Mouse (Mus musculus) midbrain, embryonic 11.5 days (tissue): ENCODE results near the gene Nup37. TPM values are rescaled to one million over a fixed set of nuclear protein-coding genes. Genes with fewer than 3 reads are reported as not detected.

Source experiments
- ATAC-seq: fragments of 200-750 bp; cut with Nextera tagmentation; 2 replicates; pipeline ENCODE4 v1.8.0; 2017; ENCODE audit warnings: moderate TSS enrichment, moderate library complexity; ENCODE audit not compliant: low FRiP score
- DNase-seq: peaks from one replicate; pipeline ENCODE4 v3.0.0; 2015; ENCODE audit warnings: low spot score; ENCODE audit errors: missing footprints
- H3K27ac ChIP-seq: fragments of 300-500 bp; sonication (generic); 2 replicates; pipeline ENCODE4 v1.5.1; 2014; ENCODE audit warnings: low read depth, low read length
- H3K27me3 ChIP-seq: fragments of 300-500 bp; sonication (generic); 2 replicates; pipeline ENCODE4 v1.6.1; 2014; ENCODE audit warnings: mild to moderate bottlenecking, low read length, moderate library complexity, mixed read lengths; ENCODE audit not compliant: control insufficient read depth, insufficient read depth
- H3K36me3 ChIP-seq: fragments of 300-500 bp; sonication (generic); 2 replicates; pipeline ENCODE4 v1.6.1; 2014; ENCODE audit warnings: mild to moderate bottlenecking, low read length, moderate library complexity, mixed read lengths; ENCODE audit not compliant: control insufficient read depth, insufficient read depth
- H3K4me1 ChIP-seq: fragments of 300-500 bp; sonication (generic); 2 replicates; pipeline ENCODE4 v1.6.1; 2014; ENCODE audit warnings: low read length; ENCODE audit not compliant: control insufficient read depth, insufficient read depth
- H3K4me2 ChIP-seq: fragments of 300-500 bp; sonication (generic); 2 replicates; pipeline ENCODE4 v1.6.1; 2014; ENCODE audit warnings: mild to moderate bottlenecking, moderate library complexity
- H3K4me3 ChIP-seq: fragments of 300-500 bp; sonication (generic); 2 replicates; pipeline ENCODE4 v1.5.1; 2014; ENCODE audit warnings: low read depth, low read length
- H3K9ac ChIP-seq: fragments of 300-500 bp; sonication (generic); 2 replicates; pipeline ENCODE4 v1.6.1; 2014; ENCODE audit warnings: low read length
- H3K9me3 ChIP-seq: fragments of 300-500 bp; sonication (generic); 2 replicates; pipeline ENCODE4 v1.6.1; 2016; ENCODE audit warnings: low read length; ENCODE audit not compliant: control insufficient read depth
- WGBS: fragments of 180-500 bp; shearing (Covaris S2); extraction: QIAGEN DNeasy Blood & Tissue Kit; methylation state at CpG from one replicate; pipeline ENCODE4 v1.1.7; 2014; 5-methylcytosine and 5-hydroxymethylcytosine counted together
- polyA plus RNA-seq: library from polyadenylated mRNA; unstranded; fragments of >200 nt; fragmentation: Nextera tagmentation; extraction: Ambion mirVana; gene quantifications from 2 replicates; pipeline ENCODE4 v1.2.1, GENCODE M21; 2014

The Nup37 gene
- polyA plus RNA-seq, 1 experiment from 2014 or later: 101 TPM

GRCm38 (mm10) chr10:88214800-88215514 is 68.2 kb downstream of the Nup37 start:
- H3K4me3 ChIP-seq: no peak overlapping the region
- no peak overlapping the region for H3K4me2 ChIP-seq
- no peak overlapping the region for H3K9ac ChIP-seq
- H3K27ac ChIP-seq: no peak overlapping the region
- H3K27me3 ChIP-seq: no peaks in the 10 kb centered on the region
- H3K36me3 ChIP-seq: no peaks in the 10 kb centered on the region
- H3K9me3 ChIP-seq: no peaks in the 10 kb centered on the region
- 93% methylated on average over 20 of the region's 20 CpGs for WGBS
- no peak for DNase-seq
- no peak for ATAC-seq
- H3K4me1 ChIP-seq: no peaks in the 10 kb centered on the region

GRCm38 (mm10) chr10:88218161-88218560 is 71.4 kb downstream of the Nup37 start:
- H3K4me3 ChIP-seq: no peak overlapping the region
- H3K9me3 ChIP-seq: no peaks in the 10 kb centered on the region
- no peak for ATAC-seq
- no peak overlapping the region for H3K27ac ChIP-seq
- no peaks in the 10 kb centered on the region for H3K4me1 ChIP-seq
- H3K27me3 ChIP-seq: no peaks in the 10 kb centered on the region
- no peak overlapping the region for H3K9ac ChIP-seq
- no peak overlapping the region for H3K4me2 ChIP-seq
- DNase-seq: no peak
- no peaks in the 10 kb centered on the region for H3K36me3 ChIP-seq
- WGBS: 91% methylated on average over 3 of the region's 3 CpGs

DNA sequence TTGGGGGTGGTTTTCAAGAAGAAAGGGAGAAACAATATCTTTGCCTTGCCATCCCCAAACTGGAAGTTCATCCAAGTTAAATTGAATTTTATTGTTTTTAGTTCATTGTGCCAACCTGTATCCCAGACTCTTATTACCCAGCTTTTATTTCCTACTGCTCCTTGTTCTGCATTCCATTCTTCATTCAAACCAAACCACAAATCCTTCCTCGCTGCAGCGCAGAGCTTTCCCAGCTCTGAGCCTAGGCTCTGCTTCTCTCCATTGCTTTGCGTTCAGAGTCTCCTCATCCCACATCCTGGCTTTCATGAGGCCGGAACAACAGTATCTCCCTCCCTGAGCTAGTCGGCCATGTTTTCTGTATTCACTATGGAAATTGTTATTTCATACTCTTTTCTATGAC is 74.9 kb downstream of the Nup37 start:
- no peak for DNase-seq

GRCm38 (mm10) chr10:88225421-88225820 is 78.6 kb downstream of the Nup37 start:
- no peak overlapping the region for H3K4me3 ChIP-seq
- no peaks in the 10 kb centered on the region for H3K4me1 ChIP-seq
- WGBS: 90% methylated on average over 5 of the region's 5 CpGs

More for the DNA sequence above, 74.9 kb downstream of the Nup37 start:
- H3K36me3 ChIP-seq: no peaks in the 10 kb centered on the region
- WGBS: 89% methylated on average over 5 of the region's 5 CpGs
- no peaks in the 10 kb centered on the region for H3K27me3 ChIP-seq
- H3K9me3 ChIP-seq: no peaks in the 10 kb centered on the region
- H3K4me2 ChIP-seq: no peak overlapping the region
- no peaks in the 10 kb centered on the region for H3K4me1 ChIP-seq
- no peak for ATAC-seq
- H3K9ac ChIP-seq: no peak overlapping the region
- no peak overlapping the region for H3K4me3 ChIP-seq
- no peak overlapping the region for H3K27ac ChIP-seq

GRCm38 (mm10) chr10:88227962-88228361 is 81.2 kb downstream of the Nup37 start:
- H3K36me3 ChIP-seq: no peaks in the 10 kb centered on the region
- ATAC-seq (no peak), DNase-seq (no peak)
- H3K4me3 ChIP-seq: no peak overlapping the region
- H3K4me1 ChIP-seq: no peaks in the 10 kb centered on the region
- no peak overlapping the region for H3K9ac ChIP-seq
- H3K27me3 ChIP-seq: no peaks in the 10 kb centered on the region
- H3K9me3 ChIP-seq: no peaks in the 10 kb centered on the region
- no peak overlapping the region for H3K27ac ChIP-seq
- 95% methylated on average over 2 of the region's 2 CpGs for WGBS
- H3K4me2 ChIP-seq: no peak overlapping the region

More at GRCm38 (mm10) chr10:88225421-88225820, 78.6 kb downstream of the Nup37 start:
- no peak overlapping the region for H3K9ac ChIP-seq
- ATAC-seq (no peak), DNase-seq (no peak)
- H3K27me3 ChIP-seq: no peaks in the 10 kb centered on the region
- H3K9me3 ChIP-seq: no peaks in the 10 kb centered on the region
- no peak overlapping the region for H3K4me2 ChIP-seq
- H3K27ac ChIP-seq: no peak overlapping the region
- no peaks in the 10 kb centered on the region for H3K36me3 ChIP-seq

Other genes with a start within 250 kb of the Nup37 start
- 0.36 and 1.2 TPM in 2 replicates for gene Pmch, start 55.9 kb upstream of the Nup37 start, polyA plus RNA-seq
- gene Parpbp, start 51 bp upstream of the Nup37 start, polyA plus RNA-seq: 13.9 and 15.9 TPM in 2 replicates
- 48.1 and 51.7 TPM in 2 replicates for gene Washc3, start 54.1 kb downstream of the Nup37 start, polyA plus RNA-seq
- 0.34 and 0.76 TPM in 2 replicates for gene Dram1, start 232.1 kb downstream of the Nup37 start, polyA plus RNA-seq
- gene Gnptab, start 232.1 kb downstream of the Nup37 start, polyA plus RNA-seq: 6.5 and 7.0 TPM in 2 replicates